Mouse (Mus musculus) urinary bladder, postnatal 36 days (tissue): ENCODE measurements at regions not wholly inside any gene's neighbourhood (a gene's known extent, or its start where the extent isn't known, plus 50 kb on each side); places are given as distances from the start of the nearest gene placed in this dataset.
"Not testable (repeated sequence)": the region's sequence is repeated elsewhere in the genome, so short reads cannot be mapped to it uniquely, and the experiment has no call there.

Experiments used
- DNase-seq, 2 experiments: peaks; one replicate each; pipeline ENCODE4 v3.0.0; 2022; ENCODE audit warnings: low spot score in 2 of 2, mixed read lengths in 1 of 2

- DNase-seq = no peak
These were observed 170.0 kb upstream of the Ngly1 start for GRCm38 (mm10) chr14:16079096-16079495.

GRCm38 (mm10) chr14:16087231-16087630 is 161.8 kb upstream of the Ngly1 start:
- DNase-seq = not testable (repeated sequence)

GRCm38 (mm10) chr14:16092391-16093132 is 156.5 kb upstream of the Ngly1 start:
- DNase-seq = no peak

DNA sequence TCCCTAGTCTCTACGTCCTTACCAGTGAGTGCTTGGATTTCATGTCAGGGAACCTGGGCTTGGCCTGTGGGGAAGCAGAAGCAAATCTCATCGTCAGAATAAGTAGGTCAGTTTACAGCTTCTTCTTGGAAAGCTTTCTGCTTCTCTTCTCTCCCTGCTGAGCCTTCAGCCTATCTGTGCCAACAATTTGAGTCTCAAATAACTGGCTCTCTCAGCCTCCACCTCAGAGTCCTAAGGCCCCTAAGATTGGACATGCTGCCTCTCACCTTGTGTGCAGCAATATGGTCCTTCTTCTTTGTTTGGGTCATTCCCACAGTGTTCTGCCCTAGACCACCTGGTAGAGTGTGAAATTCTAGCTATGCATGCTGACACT is 156.0 kb upstream of the Ngly1 start:
- no peak for DNase-seq

DNA sequence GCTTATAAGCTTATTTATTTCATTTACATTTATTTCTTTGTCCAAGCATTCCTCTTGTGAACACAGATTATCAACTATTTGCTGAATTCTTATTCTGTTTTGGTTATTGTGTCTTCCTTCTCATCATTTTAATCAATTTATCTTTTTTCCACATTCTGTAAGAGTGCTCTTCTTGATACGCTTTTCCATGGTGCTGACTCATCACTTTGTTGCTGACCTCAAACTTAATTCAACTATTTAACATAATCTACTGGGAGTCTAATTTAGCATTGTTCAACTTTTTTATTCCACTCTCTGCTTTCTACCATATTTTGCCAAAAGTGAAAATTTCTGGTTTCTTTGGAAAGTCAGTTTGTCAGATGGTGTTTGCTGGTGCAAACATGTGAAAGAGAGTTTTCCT is 139.7 kb upstream of the Ngly1 start:
- no peak for DNase-seq

GRCm38 (mm10) chr14:16132672-16133071 is 116.4 kb upstream of the Ngly1 start:
- DNase-seq = no peak

- DNase-seq = no peak
These were observed 115.7 kb upstream of the Ngly1 start for GRCm38 (mm10) chr14:16133410-16133809.

GRCm38 (mm10) chr14:16136187-16136586 is 112.9 kb upstream of the Ngly1 start:
- DNase-seq = no peak

DNA sequence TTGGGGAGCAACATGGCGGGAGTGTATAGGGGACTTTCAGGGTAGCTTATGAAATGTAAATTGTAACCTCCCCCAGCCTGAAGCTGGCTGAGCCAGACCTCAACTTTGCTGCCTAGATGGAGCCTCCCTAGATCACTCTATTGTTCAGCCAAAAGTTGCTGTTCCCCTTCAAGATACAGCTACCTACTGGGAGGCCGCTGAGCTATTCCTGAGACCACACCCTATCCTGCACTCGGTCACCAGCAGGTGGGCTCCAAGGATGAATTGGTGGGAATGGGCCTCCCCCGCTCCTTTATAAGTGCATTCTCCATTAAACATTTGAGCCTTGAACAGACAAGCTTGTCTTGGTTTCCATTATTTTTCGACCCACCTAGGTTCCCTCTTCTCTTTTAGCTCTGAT is 104.8 kb upstream of the Ngly1 start:
- no peak for DNase-seq

- no peak for DNase-seq
These were observed 102.3 kb upstream of the Ngly1 start for GRCm38 (mm10) chr14:16146811-16147210.

GRCm38 (mm10) chr14:16151815-16152214 is 97.3 kb upstream of the Ngly1 start:
- DNase-seq = no peak

GRCm38 (mm10) chr14:16152702-16153101 is 96.4 kb upstream of the Ngly1 start:
- DNase-seq = no peak

DNA sequence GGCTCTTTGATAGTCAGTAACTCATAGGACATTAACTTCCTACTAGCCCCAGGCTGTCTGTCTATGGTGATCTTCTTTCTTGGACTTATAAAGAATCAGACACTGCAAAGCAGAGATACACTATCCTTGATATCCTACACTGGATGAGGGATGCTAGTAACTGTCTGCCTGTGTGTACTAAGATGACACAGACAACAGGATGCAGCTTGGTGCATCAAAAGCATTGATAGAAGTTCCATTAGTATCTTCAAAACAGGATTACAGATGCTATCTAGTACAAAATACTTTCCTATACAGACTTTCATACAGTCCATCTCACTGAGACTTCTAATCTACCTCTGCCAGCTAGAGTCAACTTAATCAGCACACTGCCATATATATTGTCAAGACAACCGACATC is 94.0 kb upstream of the Ngly1 start:
- DNase-seq = no peak

- DNase-seq = no peak
These were observed 78.9 kb upstream of the Ngly1 start for GRCm38 (mm10) chr14:16170226-16170625.

- no peak for DNase-seq
These were observed 76.8 kb upstream of the Ngly1 start for GRCm38 (mm10) chr14:16172261-16172660.

DNA sequence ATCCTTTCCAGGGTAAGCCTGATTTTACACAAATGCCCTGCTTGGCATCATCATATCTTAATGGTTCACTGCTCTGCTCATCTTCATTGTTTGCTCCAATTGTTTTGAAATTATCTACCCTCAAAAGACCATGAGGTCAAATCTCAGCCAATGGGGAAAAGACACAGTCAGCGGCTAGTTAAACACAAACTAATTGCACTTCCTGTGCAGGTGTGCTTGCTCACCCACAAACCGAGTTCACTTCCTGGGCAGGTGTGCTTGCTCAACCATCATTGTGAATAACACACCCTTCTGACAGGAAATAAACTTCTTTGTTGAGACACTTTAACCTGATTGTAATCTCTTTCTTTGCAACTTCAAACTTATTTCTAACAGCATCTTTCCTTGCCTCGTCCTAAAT is 75.8 kb upstream of the Ngly1 start:
- DNase-seq = no peak

GRCm38 (mm10) chr14:16178227-16178626 is 70.9 kb upstream of the Ngly1 start:
- DNase-seq = no peak

DNA sequence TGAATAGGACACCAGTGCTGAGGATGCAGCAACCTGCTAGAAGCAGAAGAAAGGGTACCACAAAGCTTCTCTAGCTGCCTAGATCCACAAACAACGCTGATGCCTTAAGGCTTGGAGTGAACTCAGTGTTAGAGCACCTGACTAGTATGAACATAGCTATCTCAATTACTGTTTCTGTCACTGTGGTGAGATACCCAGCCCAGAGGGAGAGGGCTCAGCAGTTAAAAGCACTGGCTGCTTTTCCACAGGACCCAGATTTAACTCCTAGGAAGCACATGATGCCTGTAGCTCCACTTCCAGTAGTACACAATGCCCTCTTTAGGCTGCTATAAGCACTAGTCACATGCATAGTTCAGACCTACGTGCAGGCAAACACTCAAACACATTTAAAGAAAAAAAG is 67.3 kb upstream of the Ngly1 start:
- DNase-seq = no peak

GRCm38 (mm10) chr14:16185246-16185645 is 63.8 kb upstream of the Ngly1 start:
- DNase-seq = no peak
